Mouse (Mus musculus) neural tube, embryonic 12.5 days (tissue): ENCODE measurements around the gene Alg12. TPM values are rescaled to one million over a fixed set of nuclear protein-coding genes. Genes with fewer than 3 reads are reported as not detected.

Source experiments
- ATAC-seq: fragments of 200-750 bp; cut with Nextera tagmentation; 2 replicates; pipeline ENCODE4 v1.8.0; 2017; ENCODE audit warnings: low read depth, mild to moderate bottlenecking, moderate TSS enrichment, moderate library complexity; ENCODE audit not compliant: low FRiP score
- H3K27ac ChIP-seq: fragments of 300-500 bp; sonication (generic); 2 replicates; pipeline ENCODE4 v1.5.1; 2016
- H3K27me3 ChIP-seq: fragments of 300-500 bp; sonication (generic); replicated peaks from 2 replicates; pipeline ENCODE4 v1.6.1; 2016; ENCODE audit warnings: mild to moderate bottlenecking
- H3K36me3 ChIP-seq: fragments of 300-500 bp; sonication (generic); 2 replicates; pipeline ENCODE4 v1.6.1; 2016; ENCODE audit warnings: mild to moderate bottlenecking
- H3K4me1 ChIP-seq: fragments of 300-500 bp; sonication (generic); 2 replicates; pipeline ENCODE4 v1.6.1; 2016
- H3K4me2 ChIP-seq: fragments of 300-500 bp; sonication (generic); replicated peaks from 2 replicates; pipeline ENCODE4 v1.6.1; 2016; ENCODE audit warnings: mild to moderate bottlenecking
- H3K4me3 ChIP-seq: fragments of 300-500 bp; sonication (generic); 2 replicates; pipeline ENCODE4 v1.5.1; 2016
- H3K9ac ChIP-seq: fragments of 300-500 bp; sonication (generic); 2 replicates; pipeline ENCODE4 v1.6.1; 2016; ENCODE audit warnings: mild to moderate bottlenecking
- H3K9me3 ChIP-seq: fragments of 300-500 bp; sonication (generic); 2 replicates; pipeline ENCODE4 v1.6.1; 2016; ENCODE audit warnings: mild to moderate bottlenecking
- WGBS: fragments of 180-500 bp; shearing (Covaris S2); methylation state at CpG from one replicate; pipeline ENCODE4 v1.1.7; 2016; 5-methylcytosine and 5-hydroxymethylcytosine counted together
- polyA plus RNA-seq: library from polyadenylated mRNA; unstranded; fragments of >200 nt; fragmentation: Nextera tagmentation; extraction: Ambion mirVana; gene quantifications from 2 replicates; pipeline ENCODE4 v1.2.1, GENCODE M21; 2016

Gene Alg12
- polyA plus RNA-seq, 1 experiment from 2014 or later = 9.9 TPM

DNA sequence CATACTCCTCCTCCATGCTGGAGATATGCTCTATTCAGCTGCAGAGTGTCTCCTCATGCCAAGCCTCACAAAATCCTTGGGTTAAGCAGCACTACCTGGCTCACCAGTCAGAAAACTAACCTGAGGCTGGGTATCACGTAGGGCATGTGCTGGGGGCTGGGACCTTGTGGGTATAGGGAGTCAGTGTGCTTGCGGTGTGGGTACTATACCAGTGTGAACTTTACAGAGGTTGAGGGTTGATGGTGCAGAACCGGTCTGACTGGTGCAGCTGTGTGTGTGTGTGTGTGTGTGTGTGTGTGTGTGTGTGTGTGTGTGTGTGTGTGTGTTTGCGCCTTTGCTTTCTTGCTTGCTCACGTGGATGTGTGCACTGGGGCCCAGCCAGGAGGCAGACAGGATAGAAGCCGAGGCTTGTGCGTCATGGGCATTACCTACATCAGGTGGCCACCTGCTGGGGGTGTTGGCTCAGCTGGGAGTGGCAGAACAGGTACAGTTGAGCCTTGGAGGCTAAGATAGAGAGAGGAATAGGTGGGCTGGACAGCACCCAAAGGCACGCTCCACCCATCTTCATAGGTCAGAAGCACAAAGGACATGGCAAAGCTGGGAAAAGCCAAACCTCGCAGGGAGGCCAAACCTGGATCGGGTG, 32.5 kb upstream of the Alg12 start:
- Histone ChIP-seq H3K4me3 (no peak overlapping the region), H3K27ac (no peak overlapping the region), H3K4me2 (no peak overlapping the region), H3K36me3 (no peaks in the 10 kb centered on the region), H3K9ac (no peak overlapping the region), H3K9me3 (no peaks in the 10 kb centered on the region), H3K4me1 (0 out of 2 replicates have a peak, but pooled peaks cover 7% of the 10 kb centered on the region), H3K27me3 (no peaks in the 10 kb centered on the region)
- WGBS = 80% methylated on average over 10 of the region's 10 CpGs
- no peak for ATAC-seq

DNA sequence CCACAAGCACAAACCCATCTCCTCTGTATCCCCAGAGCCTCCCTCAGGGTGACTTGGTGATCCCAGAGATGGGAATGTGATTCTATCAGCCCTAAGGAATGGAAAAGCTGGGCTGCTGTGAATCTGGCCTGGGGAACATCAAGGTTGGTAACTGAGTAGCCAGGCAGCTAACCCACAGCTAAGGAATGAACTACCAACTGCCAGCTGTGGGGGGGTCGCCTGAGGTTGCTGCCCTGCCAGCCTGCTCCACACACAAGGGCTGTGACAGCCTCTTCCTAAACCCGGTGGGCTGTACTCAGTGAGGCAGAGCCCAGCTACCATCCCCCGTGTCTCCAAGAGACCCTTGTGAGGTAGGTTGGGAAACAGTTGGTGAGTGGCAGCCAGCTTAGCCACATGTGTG, 32.0 kb upstream of the Alg12 start:
- Histone ChIP-seq H3K9ac (no peak overlapping the region), H3K4me1 (0 out of 2 replicates have a peak, but pooled peaks cover 7% of the 10 kb centered on the region), H3K27me3 (no peaks in the 10 kb centered on the region), H3K27ac (no peak overlapping the region), H3K9me3 (no peaks in the 10 kb centered on the region), H3K4me3 (no peak overlapping the region), H3K4me2 (no peak overlapping the region), H3K36me3 (no peaks in the 10 kb centered on the region)
- WGBS = 57% methylated on average over 3 of the region's 3 CpGs
- no peak for ATAC-seq

DNA sequence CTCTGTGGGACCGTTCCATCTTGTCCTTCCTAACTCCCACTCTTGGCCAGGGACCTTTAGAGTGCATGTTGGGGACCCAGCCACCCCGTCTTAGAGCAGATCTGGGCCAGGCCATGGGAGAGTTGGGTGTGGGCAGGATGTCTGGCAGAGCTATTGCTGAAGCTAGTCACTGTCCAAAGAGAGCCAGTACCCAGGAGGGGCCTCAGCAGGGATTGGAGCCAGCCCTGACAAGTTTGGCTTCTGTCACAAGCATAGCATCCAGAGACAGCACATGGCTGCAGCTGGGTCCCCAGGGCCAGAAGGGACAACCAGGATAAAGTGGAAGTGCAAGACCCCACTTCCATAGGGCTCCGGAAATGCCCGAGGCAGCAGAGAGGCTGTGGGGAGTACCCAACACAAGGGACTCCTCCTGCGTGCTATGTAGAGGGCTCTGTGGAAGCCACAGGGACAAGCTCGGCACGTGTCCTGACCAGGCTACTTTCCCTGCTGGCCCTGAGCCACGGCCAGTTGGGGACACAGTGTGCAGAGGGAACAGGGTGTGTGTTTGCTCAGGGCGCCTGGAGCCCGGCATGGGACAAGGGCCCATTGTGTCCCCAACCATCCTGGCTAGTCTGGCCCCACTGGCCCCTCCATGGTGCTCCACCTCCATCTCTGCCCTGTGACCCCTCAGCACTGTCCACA, 31.2 kb upstream of the Alg12 start:
- Histone ChIP-seq H3K4me1 (0 out of 2 replicates have a peak, but pooled peaks cover 7% of the 10 kb centered on the region), H3K9me3 (no peaks in the 10 kb centered on the region), H3K4me2 (no peak overlapping the region), H3K36me3 (no peaks in the 10 kb centered on the region), H3K27ac (no peak overlapping the region), H3K4me3 (no peak overlapping the region), H3K9ac (no peak overlapping the region), H3K27me3 (no peaks in the 10 kb centered on the region)
- WGBS = 61% methylated on average over 10 of the region's 10 CpGs
- ATAC-seq = no peak

DNA sequence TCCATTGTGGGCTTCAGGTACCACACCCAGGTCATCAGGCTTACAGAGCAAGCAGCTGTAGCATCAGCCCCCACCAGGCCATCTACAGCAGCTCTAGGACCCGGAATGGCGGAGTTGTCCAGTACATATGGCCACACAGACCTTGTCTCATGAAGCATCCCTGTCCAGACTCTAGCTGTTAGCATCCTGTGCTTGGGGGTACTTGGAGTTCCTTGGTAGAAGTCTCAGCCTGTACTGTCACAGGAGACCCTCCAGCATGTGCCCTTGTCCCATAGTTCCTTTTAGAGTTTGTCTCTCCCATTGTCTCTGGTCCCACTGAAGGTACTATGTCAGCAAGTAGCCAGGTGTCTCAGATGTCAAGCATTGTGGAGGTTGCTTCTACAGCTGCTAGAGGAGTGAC, 30.5 kb upstream of the Alg12 start:
- H3K4me2 ChIP-seq = no peak overlapping the region
- no peaks in the 10 kb centered on the region for H3K9me3 ChIP-seq
- no peak overlapping the region for H3K4me3 ChIP-seq
- 96% methylated on average over 2 of the region's 2 CpGs for WGBS
- no peak for ATAC-seq
- H3K4me1 ChIP-seq = 0 out of 2 replicates have a peak, but pooled peaks cover 4% of the 10 kb centered on the region
- H3K36me3 ChIP-seq = no peaks in the 10 kb centered on the region
- no peaks in the 10 kb centered on the region for H3K27me3 ChIP-seq
- H3K27ac ChIP-seq = no peak overlapping the region
- H3K9ac ChIP-seq = no peak overlapping the region

DNA sequence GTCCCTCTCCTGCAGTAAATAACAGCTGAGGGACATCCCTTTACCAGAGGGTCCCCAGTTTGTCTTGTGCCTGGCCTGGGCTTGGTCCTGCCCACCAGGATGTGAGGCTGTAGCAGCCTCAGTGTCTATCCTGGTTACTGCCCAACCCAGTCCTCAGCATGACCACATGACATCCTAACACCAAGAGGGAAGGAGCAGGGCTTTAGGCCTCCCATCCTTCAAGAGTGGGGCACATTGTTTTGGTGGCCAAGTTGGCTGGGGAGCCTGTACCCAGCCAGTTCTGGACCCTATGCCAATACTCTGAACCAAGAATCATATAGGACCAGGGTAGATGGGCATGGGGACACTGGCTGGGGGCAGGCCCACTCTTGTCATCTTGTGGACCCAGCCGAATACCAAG, 29.5 kb upstream of the Alg12 start:
- Histone ChIP-seq H3K27ac (no peak overlapping the region), H3K36me3 (no peaks in the 10 kb centered on the region), H3K27me3 (no peaks in the 10 kb centered on the region), H3K4me3 (no peak overlapping the region), H3K4me1 (no peaks in the 10 kb centered on the region), H3K4me2 (no peak overlapping the region), H3K9ac (no peak overlapping the region), H3K9me3 (no peaks in the 10 kb centered on the region)
- ATAC-seq = no peak
- WGBS = 93% methylated on average over 1 of the region's 1 CpGs

DNA sequence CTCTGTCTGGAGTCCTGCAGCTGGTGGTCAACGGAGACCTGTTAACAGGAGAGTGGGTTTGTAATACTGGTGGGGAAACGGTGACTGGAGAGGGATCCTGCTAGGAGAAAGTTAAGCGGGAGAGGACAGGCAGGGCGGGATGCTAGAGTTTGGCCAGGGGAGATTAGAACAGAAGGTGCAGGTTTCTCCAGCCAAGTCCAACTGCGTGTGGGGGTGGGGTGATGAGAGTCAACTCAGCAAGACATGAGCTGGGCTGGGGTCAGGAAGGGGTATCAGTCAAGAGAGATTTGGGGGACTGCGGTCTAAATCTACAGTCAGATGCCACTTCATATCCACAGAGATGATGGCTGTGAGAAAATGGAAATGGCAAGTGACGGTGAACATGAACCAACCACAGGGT, 25.8 kb upstream of the Alg12 start:
- no peak overlapping the region for H3K27ac ChIP-seq
- no peaks in the 10 kb centered on the region for H3K27me3 ChIP-seq
- H3K9me3 ChIP-seq = no peaks in the 10 kb centered on the region
- WGBS = 91% methylated on average over 7 of the region's 7 CpGs
- H3K4me3 ChIP-seq = no peak overlapping the region
- H3K9ac ChIP-seq = no peak overlapping the region
- no peak overlapping the region for H3K4me2 ChIP-seq
- H3K4me1 ChIP-seq = no peaks in the 10 kb centered on the region
- ATAC-seq = no peak
- no peaks in the 10 kb centered on the region for H3K36me3 ChIP-seq

DNA sequence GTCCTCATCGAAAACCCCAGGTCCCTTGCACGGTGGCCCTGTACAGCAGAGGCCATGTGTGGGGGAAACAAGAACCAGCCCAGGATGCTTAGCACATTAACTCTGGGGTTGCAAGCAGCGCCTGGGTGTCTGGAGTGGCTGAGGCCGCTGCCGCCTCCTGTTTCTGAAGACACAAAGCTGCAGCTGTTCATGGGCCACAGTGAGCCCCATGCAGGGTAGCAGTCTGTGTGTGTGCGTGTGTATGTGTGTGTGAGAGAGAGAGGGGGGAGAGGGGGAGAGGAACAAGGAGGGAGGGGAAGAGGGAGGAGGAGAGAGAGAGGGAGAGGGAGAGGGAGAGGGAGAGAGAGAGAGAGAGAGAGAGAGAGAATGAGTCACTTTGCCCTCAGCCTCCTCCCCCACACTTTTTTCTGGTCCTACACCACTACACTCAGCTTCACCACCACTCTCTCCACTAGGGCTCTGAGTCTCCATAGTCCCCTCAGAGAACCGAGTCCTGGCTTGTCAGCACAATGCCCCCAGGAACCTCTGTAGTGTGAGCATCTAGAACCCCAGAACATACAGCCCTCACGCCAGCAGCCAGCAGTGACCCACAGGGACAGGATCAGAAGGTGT, 24.5 kb upstream of the Alg12 start:
- H3K4me3 ChIP-seq = no peak overlapping the region
- ATAC-seq = no peak
- H3K27ac ChIP-seq = no peak overlapping the region
- no peak overlapping the region for H3K9ac ChIP-seq
- H3K27me3 ChIP-seq = no peaks in the 10 kb centered on the region
- H3K9me3 ChIP-seq = no peaks in the 10 kb centered on the region
- WGBS = 49% methylated on average over 8 of the region's 8 CpGs
- H3K36me3 ChIP-seq = no peaks in the 10 kb centered on the region
- no peak overlapping the region for H3K4me2 ChIP-seq
- peaks cover 10% of the 10 kb centered on the region; the same call in 1 of the 2 replicates for H3K4me1 ChIP-seq

DNA sequence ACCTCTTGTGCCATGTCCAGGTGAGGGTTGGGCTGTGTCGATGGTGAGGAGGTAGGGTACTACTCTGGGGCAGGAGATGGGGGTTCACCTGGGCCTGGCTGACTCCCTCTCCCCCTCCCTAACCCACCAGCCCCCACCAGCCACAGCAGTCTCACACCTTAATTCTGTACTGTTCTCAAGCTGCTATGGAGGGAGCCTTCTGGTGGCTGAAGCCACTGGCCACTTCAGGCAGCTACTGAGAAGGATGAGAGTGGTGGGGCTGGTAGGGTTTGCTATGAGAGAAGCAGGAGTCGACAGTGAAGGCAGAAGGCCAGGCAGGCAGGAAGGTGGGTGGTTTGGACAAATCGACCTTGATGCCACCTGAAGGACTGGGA, 23.2 kb upstream of the Alg12 start:
- Histone ChIP-seq H3K9ac (no peak overlapping the region), H3K4me3 (no peak overlapping the region), H3K9me3 (no peaks in the 10 kb centered on the region), H3K27ac (no peak overlapping the region), H3K4me1 (peaks cover 19% of the 10 kb centered on the region), H3K36me3 (no peaks in the 10 kb centered on the region), H3K27me3 (no peaks in the 10 kb centered on the region), H3K4me2 (no peak overlapping the region)
- 75% methylated on average over 3 of the region's 3 CpGs for WGBS
- no peak for ATAC-seq

DNA sequence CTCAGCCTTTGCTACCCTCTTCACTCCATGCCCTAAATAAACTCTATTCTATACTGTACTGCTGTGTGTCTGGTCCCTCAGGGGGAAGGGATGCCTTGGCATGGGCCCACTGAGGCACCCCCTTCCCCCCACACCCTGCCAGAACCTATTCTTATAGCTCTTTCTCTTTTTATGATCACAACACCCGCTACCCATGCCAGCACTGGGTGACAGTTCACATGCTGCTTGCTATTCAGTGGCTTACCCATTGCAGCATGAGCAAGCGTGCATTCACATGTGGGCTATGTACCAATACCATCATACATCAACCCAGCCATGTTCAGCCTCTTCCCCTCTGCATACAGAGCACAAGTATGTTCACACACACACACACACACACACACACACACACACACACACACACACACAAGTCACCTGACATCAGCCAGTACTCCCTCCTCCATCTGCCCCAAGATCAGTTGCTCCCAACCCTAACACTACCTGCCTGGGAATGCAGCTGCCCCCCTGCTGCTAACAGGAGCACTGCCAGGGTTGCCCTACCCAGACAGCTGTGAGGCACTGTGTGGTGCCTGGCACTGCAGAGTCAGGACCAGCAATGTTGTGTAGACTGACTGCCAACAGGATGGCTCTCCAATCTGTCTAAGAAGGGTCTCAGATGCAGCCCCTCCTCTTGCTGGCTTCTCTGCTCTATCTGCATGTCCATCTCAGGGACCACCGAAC, 22.6 kb upstream of the Alg12 start:
- no peak overlapping the region for H3K27ac ChIP-seq
- no peaks in the 10 kb centered on the region for H3K9me3 ChIP-seq
- no peaks in the 10 kb centered on the region for H3K36me3 ChIP-seq
- ATAC-seq = no peak
- H3K9ac ChIP-seq = no peak overlapping the region
- H3K4me2 ChIP-seq = no peak overlapping the region
- peaks cover 24% of the 10 kb centered on the region for H3K4me1 ChIP-seq
- no peak overlapping the region for H3K4me3 ChIP-seq
- H3K27me3 ChIP-seq = no peaks in the 10 kb centered on the region
- 87% methylated on average over 3 of the region's 3 CpGs for WGBS

DNA sequence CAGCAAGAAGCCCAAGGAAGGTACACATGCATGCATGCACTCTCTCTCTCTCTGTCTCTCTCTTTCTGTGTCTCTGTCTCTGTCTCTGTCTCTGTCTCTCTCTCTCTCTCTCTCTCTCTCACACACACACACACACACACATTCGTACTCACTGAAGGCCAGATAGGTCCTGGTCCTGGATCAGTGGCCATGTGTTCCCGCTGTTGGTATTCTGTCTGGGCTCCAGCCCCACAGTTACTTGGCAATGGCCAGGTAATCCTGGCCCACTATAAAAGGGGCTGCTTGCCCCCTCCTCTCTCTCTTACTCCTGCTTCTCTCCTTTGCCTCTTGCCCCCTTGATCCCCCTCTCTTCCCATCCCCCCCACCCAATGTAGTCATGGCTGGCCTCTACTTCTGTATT, 22.0 kb upstream of the Alg12 start:
- 90% methylated on average over 2 of the region's 2 CpGs for WGBS
- H3K27ac ChIP-seq = no peak overlapping the region
- no peaks in the 10 kb centered on the region for H3K36me3 ChIP-seq
- ATAC-seq = no peak
- H3K9me3 ChIP-seq = no peaks in the 10 kb centered on the region
- H3K9ac ChIP-seq = no peak overlapping the region
- H3K4me2 ChIP-seq = no peak overlapping the region
- peaks cover 27% of the 10 kb centered on the region for H3K4me1 ChIP-seq
- H3K4me3 ChIP-seq = no peak overlapping the region
- no peaks in the 10 kb centered on the region for H3K27me3 ChIP-seq

DNA sequence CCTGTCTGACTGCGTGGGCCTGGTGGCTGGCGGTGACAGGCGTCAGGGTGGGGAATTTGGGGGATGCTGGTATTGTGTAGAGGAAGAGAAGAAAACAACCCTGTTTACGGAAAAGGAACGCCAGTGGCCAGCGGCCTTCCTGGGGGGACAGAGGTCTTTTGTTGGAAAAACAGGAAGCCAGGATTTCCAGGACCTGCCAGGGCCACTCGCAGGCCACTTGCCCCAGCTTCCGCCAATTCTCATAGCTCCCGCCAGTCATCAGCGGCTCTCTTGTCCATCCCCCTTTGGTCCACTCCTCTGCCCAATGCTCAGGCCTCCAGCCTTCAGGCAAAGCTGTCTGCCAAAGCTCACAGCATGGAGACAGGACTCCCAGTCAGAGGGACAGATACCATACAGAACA, 21.0 kb upstream of the Alg12 start:
- H3K9ac ChIP-seq = no peak overlapping the region
- H3K27ac ChIP-seq = no peak overlapping the region
- H3K36me3 ChIP-seq = no peaks in the 10 kb centered on the region
- H3K4me1 ChIP-seq = peaks cover 27% of the 10 kb centered on the region
- WGBS = 63% methylated on average over 10 of the region's 10 CpGs
- ATAC-seq = no peak
- no peaks in the 10 kb centered on the region for H3K27me3 ChIP-seq
- no peaks in the 10 kb centered on the region for H3K9me3 ChIP-seq
- no peak overlapping the region for H3K4me3 ChIP-seq
- no peak overlapping the region for H3K4me2 ChIP-seq

DNA sequence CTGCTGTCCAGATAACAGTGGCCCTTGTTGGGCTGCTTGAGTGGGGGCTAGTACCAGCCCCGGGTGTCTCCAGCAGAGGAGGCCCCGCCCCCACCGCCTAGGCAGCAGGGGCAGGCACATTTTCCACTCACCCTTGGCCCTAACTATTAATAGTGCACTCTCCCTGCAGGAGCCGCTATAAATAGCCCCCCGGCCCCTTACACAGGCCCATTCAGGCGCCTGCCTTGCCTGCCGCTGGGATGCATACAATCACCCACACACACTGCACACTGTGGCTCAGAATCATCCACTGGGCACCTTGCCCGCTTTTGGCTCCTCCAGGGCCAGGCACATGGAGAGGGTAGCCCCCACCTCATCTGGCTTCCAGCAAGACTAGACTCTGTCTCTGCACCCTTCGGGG, 20.2 kb upstream of the Alg12 start:
- H3K4me2 ChIP-seq = no peak overlapping the region; the same call in 1 of the 2 replicates
- H3K9ac ChIP-seq = no peak overlapping the region; the same call in 1 of the 2 replicates
- 18% methylated on average over 9 of the region's 9 CpGs for WGBS

More for the DNA sequence above, 20.2 kb upstream of the Alg12 start:
- H3K4me1 ChIP-seq = peaks cover 27% of the 10 kb centered on the region
- H3K4me3 ChIP-seq = no peak overlapping the region
- H3K36me3 ChIP-seq = no peaks in the 10 kb centered on the region
- no peaks in the 10 kb centered on the region for H3K27me3 ChIP-seq
- no peak overlapping the region for H3K27ac ChIP-seq
- no peaks in the 10 kb centered on the region for H3K9me3 ChIP-seq
- peak; percentile 67 for ATAC-seq
